Mouse (Mus musculus): ENCODE data around the gene Slc2a13.

DNA sequence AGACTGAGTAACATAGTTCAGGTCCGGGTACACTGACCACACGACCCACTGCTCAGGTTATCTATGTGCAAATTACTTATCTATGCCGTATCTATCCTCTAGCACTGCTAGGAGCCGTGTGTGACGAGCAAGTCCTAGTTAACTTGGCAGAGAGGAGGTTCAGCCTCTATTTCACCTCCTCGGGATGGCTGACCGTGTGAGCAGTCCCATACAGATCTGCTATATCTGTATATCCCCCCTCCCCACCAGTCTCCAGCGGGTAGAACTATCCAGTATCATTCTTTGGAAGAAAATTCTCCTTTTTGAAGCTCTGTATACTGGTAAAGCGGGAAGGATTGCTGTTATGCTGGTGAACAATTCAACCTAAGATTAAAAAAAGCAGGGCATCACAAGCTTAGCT is 70.8 kb downstream of the Slc2a13 start:
- TF ChIP-seq POLR2A (IDR thresholded peaks at IDR 0.05; ENCODE audit: control insufficient read depth, low read depth, low read length) = no peak
- no peak for TF ChIP-seq CTCF (IDR thresholded peaks at IDR 0.05; ENCODE audit: control insufficient read depth, insufficient read depth, insufficient replicate concordance, low read depth, low read length)

Measured in testis, adult 2 months (tissue).